Mouse (Mus musculus) layer of hippocampus, adult 9-10 months (tissue): ENCODE measurements around the gene Foxb1.

ENCODE experiments used
- DNase-seq: peaks from one replicate; pipeline ENCODE4 v3.0.0; 2022; ENCODE audit warnings: low spot score

Foxb1 gene

GRCm38 (mm10) chr9:69760371-69761301 is at the start of gene Foxb1:
Foxb1 (minus strand) TSS chr9:69760940.
- no peak for DNase-seq

- no peak for DNase-seq
Measured at GRCm38 (mm10) chr9:69790562-69790961, 29.8 kb upstream of the Foxb1 start.

GRCm38 (mm10) chr9:69779996-69780395 is 19.3 kb upstream of the Foxb1 start:
- no peak for DNase-seq

- no peak for DNase-seq
Measured at GRCm38 (mm10) chr9:69769949-69770585, 9.3 kb upstream of the Foxb1 start.

GRCm38 (mm10) chr9:69769091-69769948 is 8.6 kb upstream of the Foxb1 start:
- DNase-seq = no peak

- DNase-seq = no peak
Measured at GRCm38 (mm10) chr9:69768136-69768875, 7.6 kb upstream of the Foxb1 start.

- DNase-seq = no peak
Measured at GRCm38 (mm10) chr9:69767421-69767820, 6.7 kb upstream of the Foxb1 start.

- DNase-seq = no peak
Measured at GRCm38 (mm10) chr9:69766936-69767335, 6.2 kb upstream of the Foxb1 start.

GRCm38 (mm10) chr9:69766301-69766700 is 5.6 kb upstream of the Foxb1 start:
- DNase-seq = no peak

- no peak for DNase-seq
Measured at GRCm38 (mm10) chr9:69765483-69766050, 4.8 kb upstream of the Foxb1 start.

GRCm38 (mm10) chr9:69764586-69765482 is 4.1 kb upstream of the Foxb1 start:
- no peak for DNase-seq

GRCm38 (mm10) chr9:69763681-69764585 is 3.2 kb upstream of the Foxb1 start:
- DNase-seq = no peak

- DNase-seq = no peak
Measured at GRCm38 (mm10) chr9:69762703-69763102, 2.0 kb upstream of the Foxb1 start.

GRCm38 (mm10) chr9:69762221-69762620 is 1.5 kb upstream of the Foxb1 start:
- DNase-seq = no peak

GRCm38 (mm10) chr9:69761569-69761968 is 829 bp upstream of the Foxb1 start:
- no peak for DNase-seq

GRCm38 (mm10) chr9:69759721-69760221 is 969 bp downstream of the Foxb1 start:
- DNase-seq = no peak

- no peak for DNase-seq
Measured at GRCm38 (mm10) chr9:69758946-69759615, 1.7 kb downstream of the Foxb1 start.

- DNase-seq = no peak
Measured at GRCm38 (mm10) chr9:69758506-69758905, 2.2 kb downstream of the Foxb1 start.
